Mouse (Mus musculus) heart, postnatal 36 days (tissue): ENCODE measurements around the gene 9130230L23Rik. TPM values are rescaled to one million over a fixed set of nuclear protein-coding genes. Genes with fewer than 3 reads are reported as not detected.
A peak's percentile ranks its signal among the peaks of the same experiment; 100 is the strongest.

ENCODE experiments used
- DNase-seq, 2 experiments: peaks; one replicate each; pipeline ENCODE4 v3.0.0; 2021 to 2022
- intact Hi-C: fragments of 180-260 bp; cut with DNase I; formaldehyde crosslinking; loops from one replicate; pipeline ENCODE4 v1.15.1; 2025
- total RNA-seq, 2 experiments: library from RNA; stranded (reverse); gene quantifications; 2 replicates each; pipeline ENCODE4 v1.2.3; 2021

The 9130230L23Rik gene
- total RNA-seq, 2 experiments from 2014 or later = not detected

DNA sequence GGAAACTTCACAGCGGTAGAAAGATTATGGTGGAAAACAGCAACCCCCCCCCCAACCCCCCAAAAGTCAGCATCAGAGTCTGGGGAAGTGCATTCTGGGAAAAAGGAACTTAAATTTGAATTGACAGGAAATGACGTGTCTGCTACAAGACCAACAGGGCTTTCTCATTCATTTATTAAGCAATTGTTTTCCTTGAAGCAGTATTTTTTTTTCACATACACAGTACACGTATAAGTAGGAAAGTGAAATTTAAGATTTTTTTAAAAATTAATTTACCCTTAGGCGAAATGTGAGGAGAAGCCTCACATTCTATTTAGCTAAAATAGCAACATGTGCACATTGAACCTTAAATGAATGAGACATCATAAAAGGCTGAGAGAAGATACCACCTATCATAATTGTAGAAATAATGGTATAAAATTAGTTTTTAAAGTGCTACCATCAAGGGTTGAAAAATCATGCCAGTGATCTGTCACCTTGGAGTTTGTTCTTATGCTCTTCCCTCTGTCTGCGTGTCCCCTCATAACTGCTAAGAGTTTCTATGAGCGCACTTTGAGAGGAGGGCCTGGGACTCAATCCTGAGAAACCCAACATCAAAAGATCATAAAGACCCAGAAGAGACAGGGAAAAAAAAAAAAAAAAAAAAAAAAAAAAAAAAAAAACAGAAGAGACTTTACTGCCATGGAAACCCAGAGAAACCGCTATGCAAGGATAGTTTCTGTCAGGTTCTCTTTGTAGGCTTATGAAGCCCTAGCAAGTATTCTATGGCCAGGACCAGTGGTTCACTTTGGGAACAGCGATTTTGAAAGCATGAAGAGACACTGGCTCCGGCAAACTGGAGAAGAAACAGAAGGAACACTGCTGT lies 47.7 kb downstream of the 9130230L23Rik start:
- DNase-seq = no peak
- intact Hi-C loops = no loop called here

- peak; percentile 82 to 92 for DNase-seq
- intact Hi-C loops = no loop called here
These were observed 48.5 kb downstream of the 9130230L23Rik start for GRCm38 (mm10) chr5:65955343-65956143.

DNA sequence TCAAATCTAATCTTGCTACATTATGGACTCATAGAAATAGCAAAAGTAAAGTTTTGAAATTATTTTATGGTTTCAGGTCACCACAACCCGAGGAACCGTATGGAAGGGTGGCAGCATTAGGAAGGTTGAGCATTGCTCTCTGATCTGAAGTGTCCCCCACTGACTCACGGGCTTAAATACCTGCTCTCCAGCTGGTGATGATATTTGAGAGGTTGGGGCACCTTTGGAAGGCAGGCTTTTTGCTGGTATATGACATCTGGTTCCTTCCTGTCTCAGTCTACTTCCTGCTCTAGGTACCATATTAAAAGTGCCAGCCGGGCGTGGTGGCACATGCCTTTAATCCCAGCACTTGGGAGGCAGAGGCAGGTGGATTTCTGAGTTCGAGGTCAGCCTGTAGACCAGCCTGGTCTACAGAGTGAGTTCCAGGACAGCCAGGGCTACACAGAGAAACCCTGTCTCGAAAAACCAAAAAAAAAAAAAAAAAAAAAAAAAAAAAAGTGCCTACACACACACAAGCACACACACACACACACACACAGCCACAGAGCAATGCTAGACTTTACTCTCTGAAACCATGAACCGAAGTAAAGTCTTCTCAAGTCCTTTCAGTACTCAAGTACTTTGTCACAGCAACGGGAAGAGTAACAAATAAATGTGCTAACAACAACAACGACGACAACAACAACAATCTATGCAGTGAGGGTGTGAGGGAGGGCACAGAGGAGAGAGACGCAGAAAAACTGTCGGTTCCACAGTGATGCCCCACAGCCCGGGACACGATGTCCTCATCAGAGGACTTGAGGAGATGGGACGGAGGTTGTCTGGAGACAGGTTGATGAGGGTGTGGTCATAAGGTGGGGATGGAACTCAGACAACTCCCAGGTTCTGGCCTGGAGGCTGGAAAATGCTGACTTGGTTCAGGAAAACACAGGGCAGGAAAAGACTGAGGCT lies 49.7 kb downstream of the 9130230L23Rik start:
- intact Hi-C loops = no loop called here
- no peak for DNase-seq

DNA sequence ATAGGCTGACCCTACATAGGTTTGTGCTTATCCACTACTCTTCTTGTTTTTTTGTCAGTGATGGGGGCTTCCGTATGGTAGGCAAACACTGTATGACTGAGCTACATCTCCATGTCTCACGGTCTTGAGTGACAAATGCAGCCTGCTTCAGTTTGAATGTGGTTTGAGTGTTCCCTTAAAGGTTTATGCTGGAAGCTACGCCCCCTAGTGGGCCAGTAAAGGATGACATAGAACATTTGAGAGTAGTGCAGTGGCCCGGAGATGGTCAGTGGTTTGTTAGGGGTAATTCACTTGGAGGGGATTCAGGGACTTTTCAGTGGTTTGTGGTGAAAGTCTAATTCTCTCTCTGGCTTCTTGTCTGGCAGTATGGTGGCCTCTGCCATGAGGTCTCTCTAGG lies 52.6 kb downstream of the 9130230L23Rik start:
- intact Hi-C loops = no loop called here
- DNase-seq = no peak

DNA sequence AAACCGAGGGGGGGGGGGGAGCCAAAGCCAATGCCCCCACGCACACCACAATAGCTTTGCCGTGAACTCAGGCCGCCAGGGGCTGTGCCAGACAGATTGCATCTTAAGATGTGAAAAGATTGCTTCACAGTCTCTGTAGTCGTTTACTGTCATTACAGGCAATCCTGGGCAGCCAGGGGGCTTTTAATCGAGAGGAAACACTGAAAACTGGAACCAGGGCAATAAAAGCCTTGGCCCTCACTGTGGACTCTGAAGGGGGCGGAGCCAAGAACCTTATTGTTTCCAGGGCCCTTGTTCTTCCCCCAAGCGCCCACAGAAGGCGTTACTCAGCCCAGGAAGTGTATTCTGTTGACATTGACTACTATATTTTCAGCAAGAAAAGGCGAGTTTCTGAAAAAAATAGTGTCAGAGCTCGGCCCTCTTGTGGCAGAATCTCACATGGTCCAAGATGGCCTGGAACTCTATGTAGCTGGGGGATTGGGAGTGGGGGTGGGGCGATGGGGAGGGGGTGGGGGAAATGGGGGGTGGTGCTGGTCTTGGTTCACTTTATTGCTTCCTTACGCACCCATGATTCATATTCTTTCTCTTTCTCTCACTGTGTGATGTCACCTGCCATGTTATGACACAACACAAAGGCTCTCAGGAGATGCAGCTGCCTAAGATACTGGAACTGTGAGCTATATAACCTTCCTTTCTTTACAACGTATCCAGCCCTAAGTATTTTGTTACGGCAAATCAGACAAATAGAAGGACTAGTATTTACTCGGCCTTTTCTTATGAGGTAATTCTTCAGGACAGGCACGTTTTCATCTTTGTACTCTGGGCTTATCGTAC lies 53.2 kb downstream of the 9130230L23Rik start:
- DNase-seq = no peak
- intact Hi-C loops = no loop called here

DNA sequence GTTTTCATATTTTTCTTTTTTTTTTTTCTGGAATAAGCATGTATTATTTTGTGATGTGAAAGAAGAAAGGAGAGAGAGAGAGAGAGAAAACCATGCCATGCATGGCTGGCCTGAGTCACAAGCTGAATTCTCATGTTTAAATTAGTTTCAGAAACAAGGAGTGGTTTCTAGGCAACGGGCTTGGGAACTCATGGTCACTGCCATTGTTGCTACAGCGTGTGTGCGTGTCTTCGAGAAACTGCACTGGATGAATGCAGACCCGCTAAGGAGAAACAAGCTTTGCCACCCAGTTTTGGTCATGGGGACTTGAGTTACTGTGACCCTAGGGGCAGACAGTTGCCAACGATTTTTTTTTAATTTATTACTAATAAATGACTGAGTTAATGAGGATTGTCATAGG lies 53.8 kb downstream of the 9130230L23Rik start:
- intact Hi-C loops = no loop called here
- DNase-seq = no peak

DNA sequence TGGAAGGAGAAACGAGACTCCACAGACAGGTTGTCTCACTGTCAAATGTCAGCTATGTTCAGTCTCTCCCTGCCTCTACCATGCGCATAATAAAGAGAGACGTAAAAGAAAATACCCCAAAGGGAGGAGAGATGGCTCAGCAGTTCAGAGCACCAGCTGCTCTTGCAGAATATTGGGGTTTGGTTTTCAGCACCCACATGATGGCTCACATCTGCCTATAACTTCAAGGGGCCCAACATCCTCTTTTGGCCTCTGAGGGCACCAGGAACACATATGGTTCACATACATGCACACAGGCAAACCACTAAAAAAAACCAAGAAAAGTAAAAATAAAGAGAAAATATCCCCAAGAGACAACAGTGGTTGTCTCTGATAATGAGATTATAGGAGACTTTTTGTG lies 54.3 kb downstream of the 9130230L23Rik start:
- intact Hi-C loops = no loop called here
- no peak for DNase-seq

GRCm38 (mm10) chr5:65941145-65941544 lies 62.9 kb downstream of the 9130230L23Rik start:
- DNase-seq = no peak
- intact Hi-C loops = no loop called here

GRCm38 (mm10) chr5:65937998-65938715 lies 65.9 kb downstream of the 9130230L23Rik start:
- intact Hi-C loops = loop anchor here (2.0 to 10.0 kb wide), 4 partner anchors 115 to 536 kb away; partner anchors contain the start of gene N4bp2
- DNase-seq = peak; percentile 75 to 82

- intact Hi-C loops = loop anchor here (2.0 to 10.0 kb wide), 4 partner anchors 114 to 535 kb away; partner anchors contain the start of gene N4bp2
- no peak for DNase-seq
These were observed 66.9 kb downstream of the 9130230L23Rik start for GRCm38 (mm10) chr5:65937011-65937726.

DNA sequence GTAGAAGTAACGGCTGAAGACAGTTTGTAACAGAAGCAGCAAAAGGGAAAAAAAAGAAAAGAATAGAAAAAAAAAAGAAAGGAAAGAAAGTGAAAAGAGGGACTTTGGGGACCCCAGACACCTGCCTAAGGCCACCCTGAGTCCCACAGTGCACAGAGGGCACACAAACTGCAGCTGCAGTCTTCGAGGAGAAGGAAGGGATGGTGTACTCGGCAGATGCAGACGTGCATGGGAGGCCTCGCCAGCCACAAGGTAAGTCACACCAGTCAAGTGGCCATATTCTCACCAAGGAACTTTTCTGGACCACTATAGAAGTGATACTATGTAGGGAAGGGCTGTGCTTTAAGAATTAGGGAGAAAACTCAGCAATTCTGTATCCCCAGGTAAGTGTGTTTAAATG lies 69.3 kb downstream of the 9130230L23Rik start, which contains the start of gene Chrna9:
TSS of gene Chrna9 (plus strand) at position 139 of the 400 bp plus-strand sequence.
- intact Hi-C loops = loop anchor here (5.0 to 10.0 kb wide), 3 partner anchors 172 to 532 kb away; partner anchors contain the start of gene N4bp2

GRCm38 (mm10) chr5:65933764-65934163 lies 70.3 kb downstream of the 9130230L23Rik start:
- intact Hi-C loops = loop anchor here (10.0 kb wide), 1 partner anchor 219 kb away; no protein-coding TSS in a partner anchor
- no peak for DNase-seq

More for the DNA sequence above, 69.3 kb downstream of the 9130230L23Rik start, which contains the start of gene Chrna9:
- no peak for DNase-seq

DNA sequence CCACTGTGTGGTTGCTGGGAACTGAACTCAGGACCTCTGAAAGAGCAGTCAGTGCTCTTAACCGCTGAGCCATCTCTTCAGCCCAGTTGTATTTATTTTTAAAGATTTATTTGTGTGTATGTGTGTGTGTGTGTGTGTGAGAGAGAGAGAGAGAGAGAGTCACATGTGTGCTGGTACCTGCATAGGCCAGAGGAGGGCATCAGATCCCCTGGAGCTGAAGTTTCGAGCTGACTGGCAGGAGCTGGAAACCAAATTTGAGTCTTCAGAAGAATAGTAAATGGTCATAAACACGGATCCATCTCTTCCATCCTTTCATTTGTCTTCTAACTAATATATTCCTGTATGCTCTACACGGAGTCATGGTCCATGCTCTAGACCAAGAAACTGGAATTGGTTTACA lies 70.8 kb downstream of the 9130230L23Rik start:
- intact Hi-C loops = loop anchor here (10.0 kb wide), 1 partner anchor 218 kb away; no protein-coding TSS in a partner anchor
- no peak for DNase-seq

- intact Hi-C loops = loop anchor here (10.0 kb wide), 1 partner anchor 215 kb away; no protein-coding TSS in a partner anchor
- no peak for DNase-seq
These were observed 73.9 kb downstream of the 9130230L23Rik start for GRCm38 (mm10) chr5:65930171-65930570.
